Mouse (Mus musculus): Measurements from ENCODE around the gene Zfp141.

Gene Zfp141

DNA sequence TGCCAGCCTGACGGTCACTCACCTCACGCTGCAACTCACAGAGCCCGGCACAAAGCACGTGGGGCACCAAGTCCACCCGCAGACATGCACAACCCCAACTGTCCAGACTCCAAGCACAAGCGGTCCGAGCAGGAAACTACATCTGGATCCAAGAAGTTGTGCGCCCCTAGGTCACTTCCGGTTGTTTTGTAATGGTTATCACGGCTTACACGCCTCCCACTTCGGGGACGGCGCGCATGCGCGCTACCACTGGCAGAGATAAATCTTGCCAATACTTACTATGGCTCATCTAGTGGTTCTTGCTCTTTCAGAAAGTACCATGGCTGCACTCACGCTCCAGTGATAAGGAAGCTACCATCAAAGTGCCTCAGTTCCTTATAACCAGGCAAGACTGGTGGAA, at the start of gene Zfp141:
Gene Zfp141 (minus strand): TSS at position 153 of the 400 bp plus-strand sequence.
- peak; percentile 54 to 58 for DNase-seq

DNA sequence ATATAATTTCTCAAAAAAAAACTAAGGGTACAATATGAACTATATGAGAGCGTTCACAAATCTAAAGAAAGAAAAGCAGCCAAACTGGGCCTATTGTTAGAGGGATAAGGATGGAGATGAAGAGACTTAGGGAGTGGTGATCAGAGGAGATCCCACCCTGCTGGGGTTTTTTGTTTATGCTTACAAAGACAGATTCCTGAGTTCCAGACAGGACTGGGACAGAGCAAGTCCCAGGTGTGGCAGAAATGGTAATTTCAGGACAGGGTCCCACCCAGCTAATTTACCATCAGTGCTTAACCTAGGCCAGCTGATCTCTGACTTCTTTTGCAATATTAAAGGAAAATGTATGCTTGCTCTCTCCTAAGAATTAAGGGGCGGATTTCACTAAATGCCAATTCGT, 46.2 kb upstream of the Zfp141 start:
- no peak for DNase-seq

DNA sequence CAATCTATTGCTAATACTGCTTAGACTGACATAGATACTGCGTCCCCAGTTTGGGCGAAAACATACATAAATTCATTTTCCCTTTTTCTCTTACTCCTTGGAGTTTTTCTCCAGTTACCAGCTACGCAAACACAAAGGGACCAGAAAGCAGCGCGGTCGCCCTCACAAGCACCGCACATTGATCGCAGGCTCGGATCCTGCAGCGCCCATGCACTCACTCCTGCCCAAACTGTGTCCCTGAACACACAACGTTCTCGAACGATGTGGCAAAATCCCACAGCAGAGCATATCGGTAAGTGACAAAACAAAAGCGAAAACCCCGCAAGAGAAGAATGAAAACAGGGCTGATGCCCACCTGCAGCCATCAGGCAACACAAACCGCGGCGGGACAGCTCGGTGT, 354 bp downstream of the Zfp141 start:
- DNase-seq, result peak in 1 of 2 experiments; percentile 16

DNA sequence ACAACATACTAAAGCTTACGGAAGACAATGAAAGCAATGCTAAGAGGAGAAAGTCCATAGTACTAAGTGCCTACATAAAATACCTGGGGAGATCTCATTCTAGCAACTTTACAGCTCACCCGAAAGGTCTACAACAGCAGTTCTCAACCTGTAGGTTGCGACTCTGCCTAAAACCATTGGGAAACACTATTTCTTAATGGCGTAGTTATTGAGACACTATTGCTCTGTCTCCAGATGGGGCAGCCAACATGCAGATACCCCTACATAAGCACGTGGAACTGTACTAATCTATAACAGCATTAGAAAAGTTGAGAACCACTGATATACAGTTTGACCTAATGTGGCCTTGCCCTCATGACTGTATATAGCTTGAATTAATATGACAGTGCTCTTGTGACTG, 7.3 kb downstream of the Zfp141 start:
- DNase-seq, result no peak

DNA sequence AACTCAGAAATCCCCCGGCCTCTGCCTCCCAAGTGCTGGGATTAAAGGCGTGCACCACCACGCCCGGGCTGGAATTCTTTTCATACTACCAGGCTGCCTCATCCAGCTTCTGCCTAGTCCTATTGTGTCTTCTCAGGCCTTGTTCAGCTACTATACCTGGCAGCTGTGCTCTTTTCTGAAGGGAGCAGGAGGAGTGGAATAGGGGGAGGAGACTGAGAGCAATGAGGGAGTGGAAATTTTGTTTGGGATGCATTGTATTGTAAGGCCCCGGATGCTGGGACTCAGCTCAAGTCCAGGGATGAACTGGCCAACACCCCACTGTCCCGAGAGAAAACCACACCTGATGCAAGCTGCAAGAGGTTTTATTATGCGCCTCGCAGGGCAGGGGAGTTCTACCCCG, 8.2 kb downstream of the Zfp141 start:
- DNase-seq, result no peak

DNA sequence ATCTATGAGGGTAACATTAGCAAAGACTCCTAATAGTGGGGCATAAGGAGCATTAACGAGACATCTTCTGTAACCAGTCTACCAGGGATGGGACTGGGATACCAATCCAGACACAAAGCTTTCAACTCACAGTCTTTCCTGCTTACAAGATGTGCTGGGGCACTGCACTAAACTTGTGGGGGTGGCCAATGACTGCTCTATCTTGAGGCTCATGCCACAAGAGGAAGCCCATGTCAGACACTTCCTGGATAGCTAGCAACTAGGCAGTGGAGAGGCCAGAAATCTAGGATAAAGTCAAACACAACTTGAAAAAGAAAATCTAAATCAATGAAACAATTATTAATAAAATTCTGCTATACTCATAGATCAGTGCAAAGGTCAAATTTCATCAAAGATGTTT, 9.3 kb downstream of the Zfp141 start:
- DNase-seq, result no peak

DNA sequence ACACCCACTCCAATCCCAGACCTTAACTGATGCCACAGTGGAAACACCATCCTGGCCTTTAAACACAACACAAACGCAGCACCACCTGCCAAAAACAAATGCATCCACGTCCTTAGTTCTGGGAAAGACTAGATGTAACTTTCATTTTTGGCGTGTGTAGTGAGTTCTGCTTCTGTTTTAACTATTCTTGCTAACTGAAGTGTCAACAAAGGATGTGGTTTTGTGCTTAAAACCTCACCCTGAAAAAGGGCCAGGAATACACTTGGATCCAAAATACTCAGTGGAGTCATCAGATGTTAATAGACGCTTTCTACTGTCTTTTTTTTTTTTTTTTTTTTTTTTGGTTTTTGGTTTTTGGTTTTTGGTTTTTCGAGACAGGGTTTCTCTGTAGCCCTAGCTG, 14.7 kb downstream of the Zfp141 start:
- DNase-seq, result no peak

DNA sequence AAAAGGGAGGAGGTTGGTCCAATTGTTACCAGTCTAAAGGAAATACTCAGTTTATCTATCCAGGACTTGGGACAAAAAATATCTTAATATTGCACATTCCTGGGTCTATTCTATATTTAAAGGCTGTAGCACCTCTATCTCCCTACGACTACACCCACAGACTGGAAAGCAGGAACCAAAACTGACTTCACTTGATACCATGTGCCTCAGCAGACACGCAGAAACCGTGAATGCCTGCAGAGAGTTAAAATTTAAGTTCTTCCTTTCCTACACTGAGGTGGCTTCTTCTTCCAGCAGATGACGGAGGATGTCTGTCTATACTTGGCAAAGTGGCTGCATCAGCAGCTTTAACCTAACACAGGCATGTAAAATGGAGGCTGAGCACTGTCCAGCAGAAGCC, 15.2 kb downstream of the Zfp141 start:
- DNase-seq, result no peak

DNA sequence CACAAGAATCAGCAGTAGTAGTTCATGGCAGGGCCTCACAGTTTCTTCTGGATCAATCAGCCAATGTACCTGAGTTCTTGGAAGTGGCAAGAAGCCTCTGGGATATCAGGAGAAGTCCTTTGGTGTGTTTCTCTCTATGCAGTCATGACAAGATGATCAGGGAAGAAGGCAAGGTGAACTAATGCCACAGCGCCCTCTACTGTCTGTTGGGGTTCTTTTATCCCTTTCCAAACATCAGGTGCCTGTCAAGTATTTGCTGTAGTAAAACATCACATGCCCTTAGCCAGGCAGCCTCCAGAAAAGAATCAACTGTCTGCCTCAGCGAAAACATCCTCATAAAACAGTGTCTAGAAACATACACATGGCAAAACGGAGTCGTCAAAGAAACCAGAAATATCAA, 50.9 kb downstream of the Zfp141 start:
- no peak for DNase-seq

DNA sequence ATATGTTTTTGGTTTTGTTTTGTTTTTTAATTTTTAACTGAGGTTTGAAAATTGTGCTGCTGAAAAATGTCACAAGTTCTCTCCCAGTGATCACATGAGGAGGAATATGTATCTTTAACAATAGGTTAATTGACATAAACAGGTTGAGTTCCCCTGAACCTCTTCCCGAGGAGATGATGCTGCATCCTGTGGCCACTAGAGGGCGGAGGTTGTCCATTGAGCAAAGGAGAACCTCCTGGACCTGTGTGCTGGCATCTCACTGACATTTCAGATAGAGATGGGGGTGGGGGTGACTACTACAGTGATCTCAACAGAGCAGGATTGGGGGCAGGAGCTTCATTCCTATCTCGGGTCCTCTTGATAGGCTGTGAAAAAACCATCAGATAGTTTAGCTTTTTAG, 54.9 kb downstream of the Zfp141 start:
- peak; percentile 2 to 5 for DNase-seq

DNA sequence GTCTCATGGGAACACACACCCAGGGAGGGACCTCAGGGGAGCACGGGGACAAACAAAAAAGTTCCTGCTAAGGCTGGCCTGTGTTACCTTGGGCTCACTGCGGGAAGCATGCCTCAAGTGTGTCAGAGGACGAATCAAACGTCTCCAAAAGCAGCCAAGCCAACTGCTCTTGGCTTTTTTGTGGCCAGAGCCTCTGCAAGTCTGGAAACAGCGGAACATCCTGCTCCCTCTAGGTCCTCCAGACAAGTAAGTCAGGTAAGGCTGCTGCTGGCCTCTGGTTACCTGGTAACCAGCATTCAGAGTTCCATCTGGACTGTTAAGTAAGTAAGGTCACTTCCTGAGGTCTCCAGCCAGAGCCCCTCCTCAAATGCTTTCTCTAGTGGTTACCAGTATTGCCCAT, 57.7 kb downstream of the Zfp141 start, which contains the start of gene 4933421I07Rik:
Gene 4933421I07Rik (minus strand): TSS at position 271 of the 400 bp plus-strand sequence.
- no peak for DNase-seq

DNA sequence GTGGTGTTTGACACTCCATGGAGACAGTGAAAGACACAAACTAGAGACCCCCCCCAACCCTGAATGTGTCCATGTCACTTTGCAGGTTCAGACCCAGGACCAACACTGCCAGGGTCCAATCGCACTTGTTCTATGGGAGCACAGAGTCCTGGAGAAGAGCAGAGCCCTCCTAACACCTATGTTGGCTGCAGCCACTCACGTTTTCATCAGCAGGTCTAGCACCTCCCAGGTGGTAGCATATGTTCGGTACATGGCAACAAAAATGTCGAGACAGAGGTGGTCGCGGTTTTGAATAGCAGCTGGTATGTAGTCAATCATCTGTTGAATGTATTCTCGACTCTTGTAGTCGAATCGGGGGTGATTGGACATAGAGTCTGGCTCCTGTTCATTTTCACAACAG, 58.2 kb downstream of the Zfp141 start:
- no peak for DNase-seq
